Mouse (Mus musculus) small intestine, adult 2 months (tissue): ENCODE measurements around the gene Pitpnm1.
"Not testable (repeated sequence)": the region's sequence is repeated elsewhere in the genome, so short reads cannot be mapped to it uniquely, and the experiment has no call there.

Experiments used
- CTCF ChIP-seq: fragments of 200-500 bp; IDR thresholded peaks from 2 replicates; pipeline ENCODE4 v1.5.1; 2012; ENCODE audit warnings: low read depth, mild to moderate bottlenecking, control low read depth, inconsistent platforms, low read length, moderate library complexity, mixed read lengths; ENCODE audit not compliant: insufficient replicate concordance, insufficient read length; ENCODE audit errors: extremely low read depth
- POLR2A ChIP-seq: fragments of 200-500 bp; IDR thresholded peaks from 2 replicates; pipeline ENCODE4 v1.6.1; 2012; ENCODE audit warnings: low read depth, mild to moderate bottlenecking, control low read depth, inconsistent platforms, low read length, moderate library complexity

GRCm38 (mm10) chr19:4125268-4125667, 25.5 kb downstream of the Pitpnm1 start:
- TF ChIP-seq CTCF, POLR2A: not testable (repeated sequence)
